Mouse (Mus musculus) thymus, postnatal 0 days (tissue): ENCODE results near the gene Anp32e. TPM values are rescaled to one million over a fixed set of nuclear protein-coding genes. Genes with fewer than 3 reads are reported as not detected.
"Not testable (repeated sequence)": the region's sequence is repeated elsewhere in the genome, so short reads cannot be mapped to it uniquely, and the experiment has no call there.

Experiments used
- DNase-seq: peaks from one replicate; pipeline ENCODE4 v3.0.0-alpha.2; 2015; ENCODE audit warnings: low spot score
- polyA plus RNA-seq: library from polyadenylated mRNA; unstranded; fragments of >200 nt; fragmentation: Nextera tagmentation; extraction: Ambion mirVana; gene quantifications from 2 replicates; pipeline ENCODE4 v1.2.1, GENCODE M21; 2015

Anp32e gene
- polyA plus RNA-seq, 1 experiment from 2014 or later: 541 TPM

DNA sequence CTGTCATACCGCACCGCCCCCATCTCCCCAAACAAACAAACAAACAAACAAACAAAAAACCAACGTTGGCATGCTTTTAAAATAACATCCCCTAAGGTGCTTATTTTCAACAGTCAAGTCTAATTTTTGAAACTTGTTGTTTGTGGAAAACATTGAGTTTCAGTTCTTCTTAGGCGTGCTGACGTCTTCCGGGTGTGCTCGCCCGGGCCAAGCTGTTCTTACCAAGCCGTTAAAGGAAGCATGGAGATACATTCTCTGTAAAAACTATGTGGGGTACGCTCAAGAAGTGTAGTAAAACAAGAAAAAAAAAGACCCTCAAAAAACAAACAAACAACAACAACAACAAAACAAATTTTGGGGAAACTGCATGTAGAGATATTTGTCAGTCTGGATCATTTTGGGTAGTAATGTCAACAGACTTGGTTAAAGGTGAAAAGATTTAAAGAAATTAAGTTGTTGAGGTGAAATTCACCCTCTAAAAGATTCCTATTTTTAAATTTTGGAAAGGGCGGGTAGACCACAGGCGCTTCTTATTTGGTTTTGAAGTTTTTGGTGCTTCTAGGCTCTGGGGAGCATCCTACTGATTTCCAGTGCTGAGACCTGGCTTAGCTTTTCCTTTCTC, 43.3 kb downstream of the Anp32e start:
- peak; percentile 55 for DNase-seq

DNA sequence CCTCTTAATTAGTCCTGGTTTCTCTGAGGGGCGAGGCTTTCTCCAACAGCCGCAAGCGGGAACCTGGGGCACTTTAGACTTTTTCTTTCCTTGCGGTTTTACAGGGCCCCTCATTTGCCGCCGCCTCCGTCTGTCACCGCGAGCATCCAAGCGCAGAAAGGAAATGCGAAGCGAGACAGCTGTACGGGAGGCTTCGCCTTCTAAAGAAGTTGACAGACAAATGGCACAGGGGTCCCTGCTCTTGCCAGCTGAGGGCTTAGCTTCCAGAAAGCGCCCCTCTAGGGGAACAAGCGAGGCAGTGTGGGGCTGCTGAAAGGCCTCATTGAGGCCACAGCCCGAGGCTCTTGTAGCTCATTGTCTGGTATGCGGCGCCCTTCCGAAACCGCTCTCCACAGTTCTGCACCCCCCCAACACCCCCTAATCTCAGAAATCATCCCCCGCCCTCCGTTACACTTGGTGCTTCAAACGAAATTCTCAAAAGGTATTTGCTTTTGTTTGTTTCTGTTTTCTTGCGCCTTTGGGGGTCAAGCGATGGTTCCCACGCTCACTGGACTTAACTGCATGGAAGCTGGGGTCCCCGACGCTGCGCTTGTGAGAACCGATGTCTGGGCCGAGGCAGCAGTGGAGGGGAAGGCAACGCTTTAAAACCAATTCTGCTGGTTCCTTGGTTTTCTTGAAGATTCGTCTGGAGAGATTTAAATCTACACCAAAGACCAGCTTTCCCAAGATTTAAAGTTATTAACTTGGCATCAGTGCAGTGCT, 44.0 kb downstream of the Anp32e start:
- peak; percentile 94 for DNase-seq

GRCm38 (mm10) chr3:95977079-95977478, 48.0 kb downstream of the Anp32e start:
- DNase-seq: no peak

DNA sequence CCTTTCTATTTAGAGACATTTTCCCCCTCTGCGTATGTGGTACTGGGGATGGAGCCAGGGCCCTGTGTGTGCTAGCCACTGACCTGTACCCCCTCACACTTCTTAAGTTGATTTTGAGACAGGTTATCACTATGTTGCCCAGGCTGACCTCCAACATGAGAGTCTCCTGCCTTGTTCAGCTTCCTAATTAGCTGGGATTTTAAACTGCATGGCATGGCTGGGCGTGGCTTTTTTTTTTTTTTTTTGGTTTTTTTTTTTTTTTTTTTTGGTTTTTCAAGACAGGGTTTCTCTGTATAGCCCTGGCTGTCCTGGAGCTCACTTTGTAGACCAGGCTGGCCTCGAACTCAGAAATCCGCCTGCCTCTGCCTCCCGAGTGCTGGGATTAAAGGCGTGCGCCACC, 48.5 kb downstream of the Anp32e start:
- DNase-seq: not testable (repeated sequence)

- DNase-seq: no peak
Observed at GRCm38 (mm10) chr3:95978265-95978664, 49.2 kb downstream of the Anp32e start.

GRCm38 (mm10) chr3:95980276-95980970, 51.4 kb downstream of the Anp32e start:
- DNase-seq: no peak

GRCm38 (mm10) chr3:95982129-95982528, 53.1 kb downstream of the Anp32e start:
- no peak for DNase-seq

- no peak for DNase-seq
Observed at GRCm38 (mm10) chr3:95985209-95986000, 56.4 kb downstream of the Anp32e start.

DNA sequence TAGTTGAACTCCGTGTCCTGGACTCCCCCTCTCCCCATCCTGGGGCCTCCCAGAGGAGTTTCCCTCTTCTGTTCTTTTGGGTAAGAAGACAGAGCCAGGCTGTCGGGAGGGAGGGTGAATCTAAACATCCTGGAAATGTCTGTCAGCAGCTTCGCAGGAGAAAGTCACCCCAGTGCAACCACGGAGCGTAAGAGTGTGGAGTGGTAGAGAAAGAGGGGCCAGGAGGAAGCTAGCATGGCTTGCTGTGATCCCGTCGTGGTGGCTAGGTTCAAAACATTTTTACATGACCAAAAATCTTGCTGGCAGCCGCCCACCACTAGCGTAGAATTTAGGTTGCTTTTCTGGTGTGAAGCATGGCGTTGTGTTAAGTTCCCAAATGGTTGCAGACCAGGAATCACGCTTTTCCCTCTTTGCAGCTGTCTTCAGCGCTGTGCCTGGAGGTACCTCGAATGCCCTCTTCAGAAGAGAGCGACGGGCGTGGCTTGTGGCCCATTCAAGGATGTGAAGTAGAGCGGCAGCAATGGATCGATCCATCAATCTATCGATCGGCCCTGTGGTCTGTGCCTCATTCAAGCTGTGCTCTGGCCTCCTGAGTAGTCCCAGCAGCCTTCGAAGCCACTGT, 57.1 kb downstream of the Anp32e start:
- peak; percentile 65 for DNase-seq

GRCm38 (mm10) chr3:95986984-95987383, 57.9 kb downstream of the Anp32e start:
- no peak for DNase-seq

DNA sequence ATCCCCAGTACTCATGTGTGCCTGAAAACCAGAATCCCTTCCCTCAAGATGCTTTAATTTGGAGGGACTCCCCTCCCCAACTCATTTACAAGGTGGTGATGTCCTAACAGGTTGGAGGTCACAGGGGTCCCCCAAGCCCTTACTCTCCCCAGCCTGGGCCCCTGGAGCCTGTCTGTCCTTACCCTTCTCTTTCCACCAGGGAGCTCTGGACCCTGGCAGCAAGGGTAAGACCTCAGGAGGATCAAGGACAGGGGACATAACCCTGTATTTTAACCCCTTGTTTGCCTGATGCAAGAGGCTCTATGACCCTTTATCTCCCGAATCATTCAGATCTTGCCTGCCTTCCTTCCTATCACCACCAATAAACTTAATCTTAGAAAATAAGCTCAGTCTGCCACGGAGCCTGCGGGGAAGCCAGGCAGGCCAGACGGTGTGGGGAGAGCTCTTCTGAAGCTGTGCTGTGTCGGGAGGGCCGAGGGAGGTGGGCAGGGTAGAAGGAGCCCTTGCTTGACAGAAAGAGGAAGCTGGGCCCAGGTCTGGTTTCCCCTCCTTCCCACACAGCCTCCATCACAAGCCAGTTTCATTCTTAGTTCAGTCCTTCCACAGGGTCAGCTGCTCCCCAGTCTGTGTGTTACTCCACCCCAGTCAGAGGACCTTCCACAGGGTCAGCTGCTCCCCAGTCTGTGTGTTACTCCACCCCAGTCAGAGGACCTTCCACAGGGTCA, 58.5 kb downstream of the Anp32e start:
- no peak for DNase-seq

DNA sequence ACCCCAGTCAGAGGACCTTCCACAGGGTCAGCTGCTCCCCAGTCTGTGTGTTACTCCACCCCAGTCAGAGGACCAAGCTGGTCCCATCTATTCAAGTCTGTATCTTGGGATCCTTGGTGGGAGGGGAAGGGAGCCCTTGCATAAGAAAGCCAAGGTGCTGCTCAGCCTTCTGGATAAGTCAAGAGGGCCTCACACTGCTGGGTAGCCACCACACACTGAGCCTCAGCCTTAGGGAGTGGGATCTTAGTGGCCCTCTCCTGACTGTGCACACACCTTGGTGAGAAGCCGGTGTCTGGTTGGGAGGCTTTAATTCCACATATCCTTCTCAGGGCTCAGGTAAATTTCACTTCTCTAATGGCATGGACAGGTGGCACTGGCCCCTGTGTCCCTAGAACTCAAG, 59.1 kb downstream of the Anp32e start:
- DNase-seq: no peak

DNA sequence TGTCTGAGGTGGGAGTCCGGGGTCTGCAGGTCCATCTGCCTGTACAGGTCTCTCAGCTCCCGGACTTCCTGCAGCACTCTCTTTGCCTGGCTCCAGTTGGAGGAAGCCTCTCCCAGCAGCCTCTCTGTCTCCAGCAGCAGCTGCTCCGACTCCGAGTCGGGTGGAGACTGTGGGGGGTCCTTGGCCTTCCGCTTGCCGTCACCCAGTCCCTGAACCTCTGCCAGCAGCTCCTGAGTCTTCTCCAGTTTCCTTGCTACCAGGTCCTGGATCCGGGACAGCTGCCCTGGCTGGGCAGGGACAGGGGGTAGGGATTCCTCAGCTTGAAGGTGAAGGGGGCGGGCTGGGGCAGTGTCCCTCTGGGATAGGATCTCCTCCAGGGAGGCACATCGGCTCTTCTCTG, 59.9 kb downstream of the Anp32e start:
- DNase-seq: no peak

DNA sequence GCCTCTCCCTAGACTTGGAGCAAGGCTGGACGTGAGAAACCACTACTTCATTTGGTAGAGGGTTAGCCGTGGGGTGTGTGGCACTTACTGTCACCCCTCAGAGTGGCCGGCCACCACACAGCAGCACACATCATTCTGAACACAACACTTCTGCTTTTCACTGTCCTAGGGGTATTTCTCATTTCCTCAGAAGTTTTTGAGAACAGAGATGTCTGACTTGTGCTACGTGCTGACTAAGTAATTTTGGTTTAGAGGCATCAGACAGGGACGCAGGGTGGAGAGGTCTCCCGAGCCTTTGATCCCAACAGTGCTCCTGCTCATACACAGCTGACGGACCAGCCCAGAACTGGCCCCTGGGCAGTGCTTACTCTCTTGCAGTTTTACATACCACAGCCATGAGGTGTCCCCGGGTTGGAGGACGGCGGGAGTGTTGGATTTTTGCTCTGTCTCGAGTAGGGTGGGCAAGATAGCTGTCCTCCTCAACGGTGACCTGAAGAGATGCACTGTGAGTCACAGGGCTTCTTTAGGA, 61.4 kb downstream of the Anp32e start:
- no peak for DNase-seq

- no peak for DNase-seq
Observed at GRCm38 (mm10) chr3:95992990-95993603, 64.1 kb downstream of the Anp32e start.

DNA sequence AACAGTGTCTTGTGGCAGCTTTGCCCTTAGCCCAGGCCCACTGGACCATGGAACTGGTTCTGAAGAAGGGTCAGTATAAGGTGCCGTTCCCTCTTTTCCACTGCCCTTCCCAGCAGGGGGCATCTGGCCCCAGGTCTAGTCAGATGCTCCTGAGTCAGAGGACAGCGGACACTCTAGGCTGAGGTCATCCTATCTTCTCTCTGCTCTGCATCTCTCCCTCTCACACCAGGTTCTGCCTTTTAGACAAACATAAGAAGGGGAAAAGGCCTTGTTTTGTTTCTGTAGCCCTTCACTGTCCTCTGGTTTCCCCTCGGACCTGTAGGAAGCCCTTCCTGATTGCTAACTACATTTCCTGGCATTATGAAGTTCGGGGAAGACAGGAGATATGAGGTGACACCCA, 64.8 kb downstream of the Anp32e start:
- DNase-seq: no peak

- DNase-seq: peak; percentile 19
Observed at GRCm38 (mm10) chr3:95994381-95994846, 65.4 kb downstream of the Anp32e start.

GRCm38 (mm10) chr3:95994975-95995801, 66.1 kb downstream of the Anp32e start:
- DNase-seq: peak; percentile 57
